Mouse (Mus musculus): ENCODE data around the gene Utp14a. TPM values are rescaled to one million over a fixed set of nuclear protein-coding genes. Genes with fewer than 3 reads are reported as not detected.
A peak's percentile ranks its signal among the peaks of the same experiment; 100 is the strongest.

Gene Utp14a
- polyA plus RNA-seq, 1 experiment = 3.7 TPM

DNA sequence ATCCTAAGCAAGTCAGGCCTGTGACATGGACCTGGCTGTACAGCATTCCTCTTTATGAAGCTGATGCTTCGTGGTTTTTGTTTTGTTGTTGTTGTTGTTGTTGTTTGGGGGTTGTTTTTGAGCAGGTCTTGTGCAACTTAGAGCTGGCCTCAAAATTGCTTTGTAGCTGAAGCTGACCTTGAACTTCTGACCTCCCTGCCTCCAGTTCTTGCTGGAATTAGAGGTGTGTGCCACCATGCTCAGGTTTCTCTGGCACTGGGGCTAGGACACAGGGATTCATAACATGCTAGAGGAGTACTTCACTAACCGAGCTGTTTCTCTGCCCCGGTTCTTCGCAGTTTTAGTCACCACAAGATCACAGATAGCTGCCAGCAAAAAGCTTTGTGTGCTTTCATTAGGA, 48.7 kb downstream of the Utp14a start:
- Histone ChIP-seq H3K27me3 (ENCODE audit: control insufficient read depth, insufficient read depth, low read length) (no peaks in the 10 kb centered on the region), H3K27ac (ENCODE audit: control insufficient read depth, insufficient read depth, low read length) (no peak overlapping the region), H3K4me3 (ENCODE audit: control insufficient read depth, insufficient read depth, low read length) (no peak overlapping the region), H3K36me3 (ENCODE audit: control insufficient read depth, insufficient read depth, low read length) (no peaks in the 10 kb centered on the region), H3K4me1 (replicated peaks; ENCODE audit: control insufficient read depth, insufficient read depth, low read length) (peaks cover 2% of the 10 kb centered on the region; the same call in 1 of the 2 replicates)
- TF ChIP-seq CTCF (IDR thresholded peaks at IDR 0.05; ENCODE audit: borderline replicate concordance, control insufficient read depth, extremely low read depth, insufficient read depth, low read length, poor library complexity) (no peak), POLR2A (IDR thresholded peaks at IDR 0.05; ENCODE audit: control insufficient read depth, extremely low read depth, insufficient read depth, low read length, poor library complexity) (no peak)
- DNase-seq = no peak
- 92% methylated on average over 4 of the region's 4 CpGs for WGBS

DNA sequence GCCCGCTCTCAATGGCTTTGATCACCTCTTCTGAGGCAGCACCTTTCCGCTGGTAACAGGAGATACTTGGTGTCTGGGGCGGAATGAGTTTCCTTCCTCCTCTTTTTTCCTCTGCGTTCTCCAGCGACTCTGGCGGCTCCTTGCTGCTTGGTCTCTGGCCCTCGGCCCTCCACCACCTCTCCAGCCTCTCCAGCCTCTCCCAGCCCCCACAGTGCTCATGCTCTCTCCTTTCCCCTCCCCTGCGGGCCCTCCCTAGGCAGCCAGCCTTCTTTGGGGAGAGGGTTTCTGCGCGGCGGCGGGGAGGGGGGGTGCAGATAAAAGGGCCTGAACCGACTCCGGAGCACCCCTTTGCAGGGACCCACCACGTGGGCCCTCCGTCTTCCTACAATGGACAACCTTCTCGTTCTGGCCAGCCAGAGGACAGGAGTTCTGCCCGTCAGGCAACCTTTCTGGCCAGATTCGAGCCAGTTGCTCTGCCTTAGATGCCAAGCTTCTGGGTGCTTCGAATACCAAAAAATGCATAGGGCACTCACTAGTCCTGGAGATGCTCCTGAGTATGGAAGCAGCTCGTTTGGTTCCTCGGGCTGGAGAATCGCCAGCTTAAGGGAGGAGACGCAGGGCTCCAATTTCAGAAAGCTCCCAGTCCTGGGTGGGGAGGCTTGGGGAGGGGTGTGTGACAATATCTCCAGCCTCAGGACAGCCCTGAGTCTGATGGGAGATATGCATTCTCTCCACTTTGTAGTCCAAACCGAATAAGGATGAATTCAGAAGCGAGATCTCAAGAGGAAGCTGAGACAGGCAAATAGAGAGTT, 54.2 kb downstream of the Utp14a start:
- 51% methylated on average over 26 of the region's 26 CpGs for WGBS
- H3K4me1 ChIP-seq (replicated peaks; ENCODE audit: control insufficient read depth, insufficient read depth, low read length) = peaks cover 25% of the 10 kb centered on the region
- peak overlapping the region; percentile 18; the same call in 1 of the 2 replicates for H3K4me3 ChIP-seq (ENCODE audit: control insufficient read depth, insufficient read depth, low read length)
- H3K27ac ChIP-seq (ENCODE audit: control insufficient read depth, insufficient read depth, low read length) = no peak overlapping the region
- DNase-seq = peak; percentile 7
- H3K27me3 ChIP-seq (ENCODE audit: control insufficient read depth, insufficient read depth, low read length) = no peaks in the 10 kb centered on the region
- no peaks in the 10 kb centered on the region for H3K36me3 ChIP-seq (ENCODE audit: control insufficient read depth, insufficient read depth, low read length)
- TF ChIP-seq POLR2A (IDR thresholded peaks at IDR 0.05; ENCODE audit: control insufficient read depth, extremely low read depth, insufficient read depth, low read length, poor library complexity) = no peak
- no peak for TF ChIP-seq CTCF (IDR thresholded peaks at IDR 0.05; ENCODE audit: borderline replicate concordance, control insufficient read depth, extremely low read depth, insufficient read depth, low read length, poor library complexity)

DNA sequence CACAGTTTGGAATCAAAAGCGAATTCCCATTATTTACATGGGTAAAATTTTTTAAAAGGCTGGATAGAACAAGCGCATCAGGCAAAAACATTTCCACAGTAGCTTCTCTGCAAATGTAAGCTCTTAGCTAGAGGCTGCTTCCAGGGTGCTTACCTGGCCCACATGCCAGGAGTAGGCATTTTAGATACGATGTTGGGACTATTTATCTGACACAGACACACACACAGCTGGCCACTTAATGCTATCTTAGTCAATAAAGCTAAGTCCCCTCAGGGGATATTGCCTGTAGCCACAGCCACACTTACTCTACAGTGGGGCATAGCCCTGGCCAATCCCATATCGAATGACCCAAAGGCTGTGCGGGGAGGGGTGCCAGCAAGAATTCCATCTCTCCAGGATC, 55.1 kb downstream of the Utp14a start:
- no peak for TF ChIP-seq CTCF (IDR thresholded peaks at IDR 0.05; ENCODE audit: borderline replicate concordance, control insufficient read depth, extremely low read depth, insufficient read depth, low read length, poor library complexity)
- TF ChIP-seq POLR2A (IDR thresholded peaks at IDR 0.05; ENCODE audit: control insufficient read depth, extremely low read depth, insufficient read depth, low read length, poor library complexity) = no peak
- WGBS = 97% methylated on average over 5 of the region's 5 CpGs
- no peak for DNase-seq
- H3K27me3 ChIP-seq (ENCODE audit: control insufficient read depth, insufficient read depth, low read length) = no peaks in the 10 kb centered on the region
- no peak overlapping the region for H3K27ac ChIP-seq (ENCODE audit: control insufficient read depth, insufficient read depth, low read length)
- peaks cover 25% of the 10 kb centered on the region for H3K4me1 ChIP-seq (replicated peaks; ENCODE audit: control insufficient read depth, insufficient read depth, low read length)
- H3K36me3 ChIP-seq (ENCODE audit: control insufficient read depth, insufficient read depth, low read length) = no peaks in the 10 kb centered on the region
- no peak overlapping the region for H3K4me3 ChIP-seq (ENCODE audit: control insufficient read depth, insufficient read depth, low read length)

DNA sequence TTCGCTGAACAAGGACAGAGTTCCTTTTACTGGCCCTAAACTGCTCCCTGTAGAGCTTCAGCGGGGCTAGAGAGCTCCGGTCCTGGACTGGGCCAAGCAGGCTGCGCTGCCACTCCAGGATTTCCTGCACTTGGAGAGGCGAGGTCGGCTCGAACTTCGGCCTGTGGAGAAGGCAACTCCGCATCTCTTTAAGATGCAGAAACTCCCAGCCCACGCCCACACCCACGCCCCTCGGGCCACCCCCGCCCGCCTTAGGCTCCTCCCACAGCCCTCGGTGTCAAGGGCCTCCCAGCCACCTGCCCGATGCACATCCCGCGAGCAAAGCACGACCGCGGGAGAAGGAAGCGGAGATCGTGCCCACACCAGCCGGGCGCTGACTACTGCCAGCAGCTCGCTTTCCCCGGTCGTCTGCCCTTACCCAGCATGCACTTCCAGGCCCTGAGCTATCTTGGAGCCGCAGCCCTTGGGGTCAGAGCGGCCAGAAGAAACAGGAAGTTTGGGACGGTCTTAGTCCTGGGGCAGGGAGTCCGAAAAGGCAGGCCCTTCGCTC, 57.9 kb downstream of the Utp14a start:
- WGBS = under 1% methylated on average over 29 of the region's 33 CpGs
- H3K27ac ChIP-seq (ENCODE audit: control insufficient read depth, insufficient read depth, low read length) = no peak overlapping the region
- H3K36me3 ChIP-seq (ENCODE audit: control insufficient read depth, insufficient read depth, low read length) = no peaks in the 10 kb centered on the region
- TF ChIP-seq POLR2A (IDR thresholded peaks at IDR 0.05; ENCODE audit: control insufficient read depth, extremely low read depth, insufficient read depth, low read length, poor library complexity) (peak; percentile 60; the same call in 1 of the 2 replicates), CTCF (IDR thresholded peaks at IDR 0.05; ENCODE audit: borderline replicate concordance, control insufficient read depth, extremely low read depth, insufficient read depth, low read length, poor library complexity) (no peak)
- DNase-seq = peak; percentile 86
- H3K4me3 ChIP-seq (ENCODE audit: control insufficient read depth, insufficient read depth, low read length) = peak overlapping the region; percentile 49
- H3K27me3 ChIP-seq (ENCODE audit: control insufficient read depth, insufficient read depth, low read length) = no peaks in the 10 kb centered on the region
- H3K4me1 ChIP-seq (replicated peaks; ENCODE audit: control insufficient read depth, insufficient read depth, low read length) = peaks cover 29% of the 10 kb centered on the region

DNA sequence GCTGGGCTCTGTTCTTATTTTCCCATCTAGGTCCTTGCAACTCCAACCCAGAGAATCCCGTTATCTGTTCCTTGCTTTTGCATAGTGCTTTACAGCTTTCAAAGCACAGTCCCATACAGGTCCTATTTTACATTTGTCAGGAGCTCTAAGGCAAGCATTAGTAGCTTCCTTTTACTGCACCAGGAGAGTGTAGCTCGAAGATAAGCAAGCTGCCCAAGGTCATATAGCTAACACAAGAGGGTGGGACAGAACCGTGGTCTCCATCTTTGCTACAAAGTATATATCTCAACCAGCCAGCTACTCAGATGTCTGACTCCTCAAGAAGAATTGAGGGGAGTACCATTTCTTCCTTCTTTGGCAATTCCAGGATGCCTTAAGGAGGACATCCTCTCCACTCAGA, 60.8 kb downstream of the Utp14a start:
- H3K27me3 ChIP-seq (ENCODE audit: control insufficient read depth, insufficient read depth, low read length) = no peaks in the 10 kb centered on the region
- no peak overlapping the region for H3K27ac ChIP-seq (ENCODE audit: control insufficient read depth, insufficient read depth, low read length)
- peaks cover 20% of the 10 kb centered on the region for H3K4me1 ChIP-seq (replicated peaks; ENCODE audit: control insufficient read depth, insufficient read depth, low read length)
- H3K36me3 ChIP-seq (ENCODE audit: control insufficient read depth, insufficient read depth, low read length) = no peaks in the 10 kb centered on the region
- no peak for TF ChIP-seq POLR2A (IDR thresholded peaks at IDR 0.05; ENCODE audit: control insufficient read depth, extremely low read depth, insufficient read depth, low read length, poor library complexity)
- TF ChIP-seq CTCF (IDR thresholded peaks at IDR 0.05; ENCODE audit: borderline replicate concordance, control insufficient read depth, extremely low read depth, insufficient read depth, low read length, poor library complexity) = no peak
- H3K4me3 ChIP-seq (ENCODE audit: control insufficient read depth, insufficient read depth, low read length) = no peak overlapping the region
- DNase-seq = no peak
- WGBS = 73% methylated on average over 3 of the region's 3 CpGs

DNA sequence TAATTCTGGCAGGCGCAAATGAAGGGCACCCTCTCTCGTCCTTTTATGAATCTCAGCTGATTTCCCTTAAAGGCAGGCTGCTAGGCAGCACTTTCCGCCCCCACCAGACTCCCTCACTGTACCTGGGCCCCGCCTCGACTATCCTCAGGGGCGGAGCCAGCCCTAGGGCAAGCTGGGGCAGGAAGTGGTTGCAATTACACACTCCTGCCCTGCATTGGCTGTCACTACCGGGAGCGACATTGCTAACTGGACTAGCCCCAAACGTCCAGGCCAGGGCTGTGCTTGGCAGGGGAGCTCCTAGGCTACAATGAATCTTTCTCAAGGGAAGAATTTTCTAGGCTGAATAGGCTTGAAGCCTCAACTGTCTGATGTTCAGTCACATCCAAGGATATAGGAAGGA, 61.5 kb downstream of the Utp14a start:
- Histone ChIP-seq H3K4me3 (ENCODE audit: control insufficient read depth, insufficient read depth, low read length) (no peak overlapping the region), H3K27me3 (ENCODE audit: control insufficient read depth, insufficient read depth, low read length) (no peaks in the 10 kb centered on the region), H3K4me1 (replicated peaks; ENCODE audit: control insufficient read depth, insufficient read depth, low read length) (peaks cover 15% of the 10 kb centered on the region), H3K27ac (ENCODE audit: control insufficient read depth, insufficient read depth, low read length) (no peak overlapping the region), H3K36me3 (ENCODE audit: control insufficient read depth, insufficient read depth, low read length) (no peaks in the 10 kb centered on the region)
- no peak for TF ChIP-seq POLR2A (IDR thresholded peaks at IDR 0.05; ENCODE audit: control insufficient read depth, extremely low read depth, insufficient read depth, low read length, poor library complexity)
- TF ChIP-seq CTCF (IDR thresholded peaks at IDR 0.05; ENCODE audit: borderline replicate concordance, control insufficient read depth, extremely low read depth, insufficient read depth, low read length, poor library complexity) = no peak
- WGBS = under 1% methylated on average over 9 of the region's 9 CpGs
- peak; percentile 77 for DNase-seq

Other genes with a start within 250 kb of the Utp14a start
- 1.4 and 2.1 TPM in 2 replicates for gene Apln, start 222.0 kb upstream of the Utp14a start, polyA plus RNA-seq (2012; rRNA removed)
- gene Xpnpep2, start 148.1 kb upstream of the Utp14a start, polyA plus RNA-seq (2012; rRNA removed) = 0.89 and 1.1 TPM in 2 replicates
- gene Sash3, start 110.4 kb upstream of the Utp14a start, polyA plus RNA-seq (2012; rRNA removed) = 311 and 314 TPM in 2 replicates
- gene Zdhhc9, start 48.0 kb upstream of the Utp14a start, polyA plus RNA-seq (2012; rRNA removed) = 22.4 and 25.7 TPM in 2 replicates
- 7.8 TPM in 2 replicates for gene Bcorl1, start 84.5 kb downstream of the Utp14a start, polyA plus RNA-seq (2012; rRNA removed)
- gene Elf4, start 206.3 kb downstream of the Utp14a start, polyA plus RNA-seq (2012; rRNA removed) = 90.5 and 92.3 TPM in 2 replicates

All from thymus, adult 2 months (tissue).